Mouse (Mus musculus) heart, embryonic 13.5 days (tissue): ENCODE results near the gene Nbeal2. TPM values are rescaled to one million over a fixed set of nuclear protein-coding genes. Genes with fewer than 3 reads are reported as not detected.

Source experiments
- ATAC-seq: fragments of 200-750 bp; cut with Nextera tagmentation; 2 replicates; pipeline ENCODE4 v1.8.0; 2017; ENCODE audit warnings: moderate TSS enrichment; ENCODE audit not compliant: insufficient number of reproducible peaks, low FRiP score, low TSS enrichment; ENCODE audit errors: extremely low read depth
- H3K27ac ChIP-seq: fragments of 300-500 bp; sonication (generic); replicated peaks from 2 replicates; pipeline ENCODE4 v1.5.1; 2015; ENCODE audit warnings: moderate library complexity, mild to moderate bottlenecking, inconsistent platforms
- H3K27me3 ChIP-seq: fragments of 300-500 bp; sonication (generic); replicated peaks from 2 replicates; pipeline ENCODE4 v1.6.1; 2015; ENCODE audit warnings: mild to moderate bottlenecking, inconsistent platforms
- H3K36me3 ChIP-seq: fragments of 300-500 bp; sonication (generic); 2 replicates; pipeline ENCODE4 v1.6.1; 2015; ENCODE audit warnings: mild to moderate bottlenecking, inconsistent platforms
- H3K4me1 ChIP-seq: fragments of 300-500 bp; sonication (generic); 2 replicates; pipeline ENCODE4 v1.6.1; 2015; ENCODE audit warnings: inconsistent platforms
- H3K4me2 ChIP-seq: fragments of 300-500 bp; sonication (generic); 2 replicates; pipeline ENCODE4 v1.6.1; 2015; ENCODE audit warnings: inconsistent platforms, mild to moderate bottlenecking, moderate library complexity
- H3K4me3 ChIP-seq: fragments of 300-500 bp; sonication (generic); 2 replicates; pipeline ENCODE4 v1.5.1; 2015; ENCODE audit warnings: moderate library complexity, mild to moderate bottlenecking, inconsistent platforms
- H3K9ac ChIP-seq: fragments of 300-500 bp; sonication (generic); 2 replicates; pipeline ENCODE4 v1.6.1; 2015; ENCODE audit warnings: inconsistent platforms, mild to moderate bottlenecking, moderate library complexity
- H3K9me3 ChIP-seq: fragments of 300-500 bp; sonication (generic); 2 replicates; pipeline ENCODE4 v1.6.1; 2016; ENCODE audit warnings: inconsistent platforms
- WGBS: fragments of 180-500 bp; shearing (Covaris S2); methylation state at CpG from one replicate; pipeline ENCODE4 v1.1.7; 2015; ENCODE audit warnings: mixed read lengths; 5-methylcytosine and 5-hydroxymethylcytosine counted together
- polyA plus RNA-seq: library from polyadenylated mRNA; unstranded; fragments of >200 nt; fragmentation: Nextera tagmentation; extraction: Ambion mirVana; gene quantifications from 2 replicates; pipeline ENCODE4 v1.2.1, GENCODE M21; 2015

Gene Nbeal2
- polyA plus RNA-seq, 1 experiment from 2014 or later: 1.8 TPM

- peak; percentile 88 for ATAC-seq
These were observed 29.4 kb downstream of the Nbeal2 start, which contains the start of gene Nradd for GRCm38 (mm10) chr9:110624361-110625166. Gene Nradd, minus strand, starts transcription at chr9:110624452.

DNA sequence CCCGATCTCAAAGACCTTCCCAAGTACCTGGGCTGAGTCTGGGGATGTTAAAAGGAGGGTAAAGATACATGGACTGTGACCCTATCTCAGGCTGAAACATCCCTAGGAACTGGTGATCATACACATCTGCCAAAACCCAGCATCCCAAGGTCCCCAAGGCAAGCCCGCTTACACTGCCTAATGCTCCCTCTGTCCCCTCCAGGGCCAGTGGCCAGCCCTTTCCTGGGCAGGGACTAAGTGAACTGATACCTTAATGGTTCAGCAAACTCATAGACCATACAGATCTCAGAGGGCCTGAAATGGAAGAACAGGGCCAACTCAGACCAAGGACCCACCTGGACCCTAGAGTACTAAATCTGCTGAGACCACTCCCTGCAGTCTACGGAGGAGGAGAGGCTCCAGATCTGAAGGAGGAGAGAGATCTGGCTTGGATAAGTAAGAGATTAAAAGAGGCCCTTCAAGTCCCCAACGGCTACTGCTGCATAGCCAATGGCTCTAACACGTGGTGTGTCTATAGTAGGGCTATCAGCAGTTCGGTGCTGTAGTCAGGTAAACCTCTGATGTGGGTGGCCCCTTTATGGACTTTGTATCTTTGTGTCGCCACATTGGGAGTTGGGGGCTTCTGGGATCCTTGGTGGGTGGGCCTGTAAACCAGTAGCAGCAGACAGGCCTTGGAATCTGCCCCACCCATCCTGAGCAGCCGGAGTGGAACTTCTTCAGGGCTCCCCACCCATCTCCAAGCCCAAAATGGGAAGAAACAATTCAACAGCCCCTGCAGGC, 30.4 kb downstream of the Nbeal2 start:
- peak overlapping the region; percentile 99 for H3K4me2 ChIP-seq
- H3K36me3 ChIP-seq: peaks cover 51% of the 10 kb centered on the region
- no peak for ATAC-seq
- peak overlapping the region; percentile 70 for H3K4me3 ChIP-seq
- H3K9ac ChIP-seq: peak overlapping the region; percentile 87
- H3K4me1 ChIP-seq: peaks cover 17% of the 10 kb centered on the region
- peak overlapping the region; percentile 91 for H3K27ac ChIP-seq
- 40% methylated on average over 8 of the region's 8 CpGs for WGBS
- H3K9me3 ChIP-seq: no peaks in the 10 kb centered on the region
- H3K27me3 ChIP-seq: no peaks in the 10 kb centered on the region

More at GRCm38 (mm10) chr9:110624361-110625166, 29.4 kb downstream of the Nbeal2 start, which contains the start of gene Nradd:
- H3K9me3 ChIP-seq: no peaks in the 10 kb centered on the region
- peak within 1 kb of the TSS; percentile 70 for H3K4me3 ChIP-seq
- H3K27me3 ChIP-seq: no peaks in the 10 kb centered on the region
- peak within 1 kb of the TSS; percentile 87 for H3K9ac ChIP-seq
- peaks cover 44% of the 10 kb centered on the region for H3K36me3 ChIP-seq
- H3K27ac ChIP-seq: peak within 1 kb of the TSS; percentile 91
- peak within 1 kb of the TSS; percentile 99 for H3K4me2 ChIP-seq
- WGBS: under 1% methylated on average over 41 of the region's 41 CpGs
- peaks cover 17% of the 10 kb centered on the region for H3K4me1 ChIP-seq

- Histone ChIP-seq H3K4me2 (no peak overlapping the region), H3K27ac (no peak overlapping the region), H3K27me3 (no peaks in the 10 kb centered on the region), H3K36me3 (peaks cover 58% of the 10 kb centered on the region), H3K4me1 (peaks cover 17% of the 10 kb centered on the region), H3K9me3 (no peaks in the 10 kb centered on the region), H3K4me3 (no peak overlapping the region), H3K9ac (no peak overlapping the region)
- 80% methylated on average over 12 of the region's 12 CpGs for WGBS
- no peak for ATAC-seq
These were observed 31.2 kb downstream of the Nbeal2 start for GRCm38 (mm10) chr9:110622621-110623219.

- Histone ChIP-seq H3K9ac (no peak overlapping the region), H3K36me3 (peaks cover 64% of the 10 kb centered on the region), H3K4me3 (no peak overlapping the region), H3K4me1 (peaks cover 17% of the 10 kb centered on the region), H3K27ac (no peak overlapping the region), H3K27me3 (no peaks in the 10 kb centered on the region), H3K9me3 (no peaks in the 10 kb centered on the region), H3K4me2 (no peak overlapping the region)
- 90% methylated on average over 7 of the region's 7 CpGs for WGBS
- ATAC-seq: no peak
These were observed 33.3 kb downstream of the Nbeal2 start for GRCm38 (mm10) chr9:110620685-110621084.

GRCm38 (mm10) chr9:110620180-110620579, 33.8 kb downstream of the Nbeal2 start:
- Histone ChIP-seq H3K9me3 (no peaks in the 10 kb centered on the region), H3K36me3 (peaks cover 69% of the 10 kb centered on the region), H3K4me3 (no peak overlapping the region), H3K4me2 (no peak overlapping the region), H3K4me1 (peaks cover 13% of the 10 kb centered on the region), H3K27ac (no peak overlapping the region), H3K9ac (no peak overlapping the region), H3K27me3 (no peaks in the 10 kb centered on the region)
- 85% methylated on average over 7 of the region's 7 CpGs for WGBS
- no peak for ATAC-seq

GRCm38 (mm10) chr9:110617081-110617480, 36.9 kb downstream of the Nbeal2 start:
- H3K4me3 ChIP-seq: no peak overlapping the region
- WGBS: 61% methylated on average over 3 of the region's 3 CpGs
- H3K4me1 ChIP-seq: no peaks in the 10 kb centered on the region
- no peak overlapping the region for H3K27ac ChIP-seq
- H3K4me2 ChIP-seq: no peak overlapping the region
- ATAC-seq: no peak
- H3K27me3 ChIP-seq: no peaks in the 10 kb centered on the region
- no peaks in the 10 kb centered on the region for H3K9me3 ChIP-seq
- no peak overlapping the region for H3K9ac ChIP-seq
- H3K36me3 ChIP-seq: peaks cover 83% of the 10 kb centered on the region

DNA sequence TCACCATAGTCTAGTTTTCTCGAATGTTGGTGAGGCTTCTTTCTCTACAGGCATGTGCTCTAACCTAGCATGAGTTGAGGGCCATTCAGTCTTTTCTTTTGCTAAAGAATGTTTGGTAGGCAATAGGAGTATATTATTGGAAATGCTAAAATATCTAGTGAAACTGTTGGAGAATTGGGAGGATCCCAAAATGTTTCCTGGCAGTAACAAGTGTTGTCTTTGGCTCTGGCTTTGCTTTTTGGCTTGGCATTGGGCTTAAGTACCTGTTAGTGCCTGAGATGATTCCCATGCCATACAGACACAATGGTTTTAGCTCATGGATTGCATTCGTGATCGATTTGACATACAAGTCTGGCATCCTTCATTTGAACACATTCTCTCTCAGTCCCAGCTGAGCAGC, 42.5 kb downstream of the Nbeal2 start:
- Histone ChIP-seq H3K27ac (no peak overlapping the region), H3K27me3 (no peaks in the 10 kb centered on the region), H3K4me3 (no peak overlapping the region), H3K4me2 (no peak overlapping the region), H3K9me3 (no peaks in the 10 kb centered on the region), H3K36me3 (peaks cover 82% of the 10 kb centered on the region), H3K4me1 (no peaks in the 10 kb centered on the region), H3K9ac (no peak overlapping the region)
- ATAC-seq: no peak
- 88% methylated on average over 3 of the region's 3 CpGs for WGBS

GRCm38 (mm10) chr9:110583521-110583920, 70.4 kb downstream of the Nbeal2 start:
- H3K36me3 ChIP-seq: peaks cover 48% of the 10 kb centered on the region
- H3K4me2 ChIP-seq: no peak overlapping the region
- H3K9me3 ChIP-seq: no peaks in the 10 kb centered on the region
- ATAC-seq: no peak
- no peak overlapping the region for H3K9ac ChIP-seq
- no peaks in the 10 kb centered on the region for H3K27me3 ChIP-seq
- 91% methylated on average over 1 of the region's 1 CpGs for WGBS
- H3K4me3 ChIP-seq: no peak overlapping the region
- no peak overlapping the region for H3K27ac ChIP-seq
- peaks cover 5% of the 10 kb centered on the region for H3K4me1 ChIP-seq

- Histone ChIP-seq H3K27me3 (no peaks in the 10 kb centered on the region), H3K27ac (no peak overlapping the region), H3K4me1 (peaks cover 5% of the 10 kb centered on the region), H3K36me3 (peaks cover 51% of the 10 kb centered on the region), H3K9ac (no peak overlapping the region), H3K4me2 (no peak overlapping the region), H3K9me3 (no peaks in the 10 kb centered on the region), H3K4me3 (no peak overlapping the region)
- ATAC-seq: no peak
- 92% methylated on average over 2 of the region's 2 CpGs for WGBS
These were observed 71.8 kb downstream of the Nbeal2 start for GRCm38 (mm10) chr9:110582161-110582560.
